Mouse (Mus musculus) frontal cortex, adult (tissue): ENCODE measurements around the gene 4921517D22Rik.
"Not testable (repeated sequence)": the region's sequence is repeated elsewhere in the genome, so short reads cannot be mapped to it uniquely, and the experiment has no call there.

Source experiments
- ATAC-seq: cut with Nextera tagmentation; 2 replicates; pipeline ENCODE4 v1.9.2; 2017; ENCODE audit warnings: mild to moderate bottlenecking, moderate library complexity, mixed read lengths; ENCODE audit not compliant: low TSS enrichment

Gene 4921517D22Rik

DNA sequence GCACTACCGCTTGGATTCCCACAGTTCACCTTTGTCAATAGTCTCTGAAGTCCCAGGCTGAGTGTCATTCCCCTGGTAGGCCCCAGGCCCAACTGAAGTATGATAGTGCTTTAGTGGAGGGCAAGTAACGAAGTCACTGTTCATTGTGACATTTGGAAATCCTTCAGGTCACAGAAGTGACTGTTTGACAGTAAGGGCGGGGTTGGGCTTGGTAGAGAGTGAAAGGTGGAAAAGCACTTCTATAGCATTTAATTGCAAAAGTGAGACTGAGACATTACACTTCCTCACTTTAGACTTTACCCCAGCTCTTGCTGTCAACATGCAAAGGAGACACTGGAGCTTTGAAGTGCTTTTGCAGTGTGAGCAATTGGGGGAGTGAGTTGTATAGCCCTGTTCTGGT lies at the start of gene 4921517D22Rik:
Gene 4921517D22Rik (minus strand): TSS at position 101 of the 400 bp plus-strand sequence.
- ATAC-seq = no peak

DNA sequence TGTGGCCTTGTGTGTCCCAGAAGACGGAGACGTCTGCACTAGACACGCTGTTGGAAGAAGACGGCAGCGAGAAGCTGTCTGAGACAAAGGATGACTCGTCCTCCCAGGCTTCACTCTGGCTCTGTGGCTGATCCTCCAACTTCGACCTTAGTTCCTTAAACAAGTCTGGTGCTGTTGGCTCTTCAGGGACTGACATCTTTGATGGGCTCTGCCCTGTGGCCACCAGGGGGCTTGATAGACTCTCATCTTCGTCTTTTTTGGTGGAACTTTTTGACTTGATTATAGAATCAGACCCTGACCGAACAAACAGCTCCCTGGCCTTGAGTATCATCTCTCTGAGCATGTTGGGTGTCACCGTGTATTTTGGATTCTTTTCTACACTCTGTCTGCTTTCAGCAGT lies 47.8 kb upstream of the 4921517D22Rik start:
- no peak for ATAC-seq

DNA sequence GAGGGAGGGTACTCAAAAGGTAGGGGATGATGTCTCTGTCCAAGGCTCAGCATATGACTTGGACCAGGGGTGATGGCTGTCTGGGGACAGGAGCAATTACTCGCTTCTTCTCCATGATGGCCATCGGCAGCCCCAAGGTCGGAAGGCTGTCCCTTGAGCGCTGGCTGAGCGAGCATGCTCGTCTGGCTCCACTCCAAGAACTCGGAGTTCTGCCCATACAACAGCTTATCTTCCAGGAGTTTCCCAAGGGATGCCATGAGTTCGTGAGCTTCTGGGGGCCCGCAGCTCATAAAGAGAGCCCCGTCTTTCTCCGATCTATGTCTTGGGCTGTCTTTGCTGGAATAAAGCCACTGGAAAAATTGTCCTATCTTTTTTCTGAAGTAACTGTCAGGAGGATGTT lies 47.2 kb upstream of the 4921517D22Rik start:
- no peak for ATAC-seq

DNA sequence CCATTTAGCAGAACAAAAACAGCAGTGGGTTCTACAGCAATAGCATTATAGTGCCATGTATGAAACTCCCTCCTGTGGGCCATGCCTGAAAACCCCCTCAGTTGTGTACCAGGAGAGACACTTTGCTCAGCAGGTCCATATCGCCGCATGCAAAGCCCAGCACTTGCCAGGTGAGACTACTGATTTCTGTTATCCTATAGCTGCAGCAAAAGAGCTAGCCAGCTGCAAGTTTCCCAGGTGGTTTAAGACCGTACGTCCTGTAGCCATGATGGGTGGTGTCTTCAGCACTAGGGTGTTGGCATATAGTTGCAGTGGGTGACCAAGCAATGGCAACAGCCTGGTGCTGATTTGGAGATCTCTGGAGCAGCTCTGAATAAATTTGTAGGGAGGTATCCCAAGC lies 45.5 kb upstream of the 4921517D22Rik start:
- ATAC-seq = no peak

DNA sequence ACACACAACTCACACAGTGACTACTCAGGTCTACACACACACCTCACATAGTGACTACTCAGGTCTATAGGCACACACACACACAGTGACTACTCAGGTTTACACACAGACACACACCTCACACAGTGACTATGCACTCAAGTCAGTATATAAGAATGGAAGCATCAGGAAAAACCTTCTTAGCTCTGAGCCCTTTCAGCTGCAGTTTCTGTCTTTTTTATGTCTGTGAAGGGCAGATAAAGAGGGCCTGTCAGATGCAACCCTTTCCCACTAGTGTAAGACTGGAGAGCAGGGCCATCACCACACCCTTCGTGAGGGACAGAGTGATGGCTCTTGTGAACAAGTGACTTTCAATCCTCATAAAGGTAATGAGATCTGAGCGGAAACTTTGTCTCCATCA lies 44.5 kb upstream of the 4921517D22Rik start:
- no peak for ATAC-seq

DNA sequence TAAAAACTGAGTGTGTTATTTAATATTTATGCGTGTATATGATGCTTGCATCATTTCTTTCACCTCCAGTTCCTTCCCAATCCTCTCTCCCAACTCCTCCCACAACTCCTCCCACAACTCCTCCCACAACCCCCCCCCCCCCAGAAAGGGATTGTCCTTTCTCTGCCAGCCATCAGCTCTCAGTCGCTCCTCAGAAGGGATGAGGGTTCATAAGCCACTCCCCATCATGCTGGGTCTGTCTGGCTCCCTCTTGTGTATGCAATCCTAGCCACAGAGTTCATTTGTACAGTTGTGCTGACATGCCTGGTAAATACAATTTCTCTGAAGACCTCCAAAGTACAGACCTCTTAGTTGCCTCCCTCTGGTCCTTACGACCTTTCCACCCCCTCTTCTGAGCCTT lies 41.3 kb upstream of the 4921517D22Rik start:
- ATAC-seq = peak; percentile 52; the same call in 1 of the 2 replicates

DNA sequence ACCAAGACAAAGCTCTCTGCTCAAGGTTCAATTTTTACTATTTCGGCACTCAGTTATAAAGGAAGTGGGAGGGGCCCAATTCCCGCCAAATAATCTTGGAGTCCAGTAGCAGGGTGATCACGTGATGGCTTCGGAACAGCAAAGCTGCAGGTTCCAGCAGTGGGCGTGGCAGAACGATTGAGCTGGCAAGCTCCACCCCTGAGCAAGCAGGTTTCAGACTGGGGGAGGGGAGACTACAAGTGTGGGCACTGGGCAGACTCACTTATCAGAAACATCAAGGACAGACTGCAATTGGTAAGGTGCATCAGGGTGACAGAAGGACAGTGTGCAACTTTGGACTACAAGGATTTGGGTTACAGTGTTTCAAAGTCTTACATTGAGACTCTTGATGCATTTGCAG lies 40.4 kb upstream of the 4921517D22Rik start:
- ATAC-seq = not testable (repeated sequence)

DNA sequence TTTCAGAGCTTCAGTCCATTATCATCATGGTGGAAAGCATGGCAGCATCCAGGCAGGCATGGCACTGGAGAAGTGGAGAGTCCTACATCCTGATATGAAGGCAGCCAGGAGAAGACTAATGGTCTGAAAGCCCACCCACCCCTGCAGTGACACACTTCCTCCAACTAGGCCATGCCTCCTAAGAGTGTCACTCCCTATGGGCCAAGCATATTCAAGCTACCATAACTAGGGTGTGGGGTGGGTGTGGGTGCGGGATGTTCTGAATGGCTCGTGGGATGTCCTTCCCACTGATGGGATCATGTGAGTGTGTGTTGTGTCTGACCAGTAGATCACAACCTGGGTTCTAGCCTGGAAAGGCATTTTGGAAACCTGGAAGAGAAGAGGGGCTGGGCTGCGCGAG lies 40.0 kb upstream of the 4921517D22Rik start:
- ATAC-seq = no peak

DNA sequence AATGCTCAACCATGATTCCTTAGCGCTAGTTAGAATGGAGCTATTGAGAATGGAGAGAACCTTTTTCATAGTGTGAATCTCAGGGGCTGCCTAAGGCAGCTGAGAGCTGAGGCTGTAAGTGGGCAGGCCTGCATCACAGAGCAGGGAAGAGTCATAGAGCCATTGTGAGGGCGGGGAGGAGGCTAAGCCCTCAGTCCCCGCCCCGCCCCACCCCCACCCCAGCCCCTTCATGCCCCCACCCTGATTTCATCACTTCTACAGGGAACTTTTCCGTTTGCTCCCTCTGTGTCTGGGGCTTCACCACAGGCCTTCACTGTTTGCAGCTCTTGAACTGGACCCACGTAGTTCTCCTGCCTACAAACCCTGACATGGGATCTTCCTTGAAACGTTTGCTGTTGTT lies 37.7 kb upstream of the 4921517D22Rik start, which contains the start of gene Spata31d1d:
Gene Spata31d1d (minus strand): TSS at position 101 of the 400 bp plus-strand sequence.
- ATAC-seq = no peak

DNA sequence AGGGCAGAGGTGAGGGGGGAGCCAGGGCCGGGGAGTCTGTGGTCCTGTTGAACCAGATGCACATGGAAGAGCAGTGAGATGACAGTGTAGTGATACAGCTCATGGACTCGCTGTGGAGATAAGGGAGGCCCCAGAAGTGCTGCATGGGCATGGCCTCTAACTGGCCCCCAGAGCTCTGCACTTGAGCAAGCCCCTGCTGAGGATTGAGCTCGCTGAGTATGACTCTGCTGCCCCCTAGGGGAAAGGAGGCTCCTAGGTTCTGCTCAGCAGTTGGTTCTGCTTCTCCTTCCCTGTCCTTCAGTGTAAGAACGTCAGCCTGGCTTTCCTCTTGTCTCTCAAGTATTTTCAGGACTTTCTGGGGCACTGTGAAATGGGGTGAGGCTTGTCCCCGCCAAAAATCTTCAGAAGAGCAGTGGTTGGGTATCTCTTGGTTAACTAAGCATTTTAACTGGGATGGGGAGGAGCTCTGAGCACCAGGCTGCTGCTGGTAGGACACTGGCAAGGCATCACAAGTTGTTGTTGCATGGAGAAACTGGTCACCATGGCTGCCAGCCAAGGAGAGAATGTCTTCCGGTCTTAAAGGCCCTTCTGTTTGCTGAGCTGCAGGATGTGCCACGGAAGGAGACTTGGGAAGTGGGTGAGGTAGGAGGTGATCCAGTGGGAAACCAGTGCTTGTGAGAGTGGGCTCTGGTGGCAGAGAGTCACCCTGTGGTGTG lies 34.6 kb upstream of the 4921517D22Rik start:
- peak; percentile 92 for ATAC-seq

DNA sequence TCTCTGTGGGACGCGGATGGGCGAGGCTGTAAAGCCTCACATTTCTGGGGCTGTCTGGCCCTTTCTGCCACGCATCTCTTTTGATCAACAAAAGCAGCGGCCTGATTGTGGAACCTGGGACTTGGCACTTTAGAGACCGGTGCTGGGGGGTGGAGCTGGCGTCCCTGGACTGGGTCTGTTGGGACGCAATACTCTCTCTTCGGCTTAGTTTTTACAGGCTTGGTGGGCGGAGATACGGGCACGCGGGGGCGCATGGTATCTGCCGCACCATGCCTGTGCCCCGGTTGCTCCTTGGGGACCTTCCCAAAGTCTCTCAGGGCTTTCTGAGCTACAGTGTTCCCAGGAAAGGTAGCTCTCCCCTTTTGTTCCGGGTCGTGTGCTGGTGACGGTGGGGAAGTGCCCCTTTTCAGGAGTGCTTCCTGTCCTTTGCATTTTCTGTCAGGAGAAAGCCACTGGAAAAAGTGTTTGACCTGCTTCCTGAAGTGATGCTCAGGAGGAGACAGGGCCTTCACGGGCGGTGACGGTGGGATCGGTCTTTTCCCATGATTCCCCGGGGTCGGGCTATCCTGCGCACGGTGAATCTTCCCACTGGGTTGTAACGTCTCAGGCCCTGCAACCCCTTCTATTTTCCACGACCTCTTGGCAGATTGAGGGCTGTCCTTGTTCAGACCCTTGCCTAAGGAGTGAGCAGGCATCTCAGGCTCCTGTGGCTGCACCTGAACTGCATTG lies 32.4 kb upstream of the 4921517D22Rik start:
- no peak for ATAC-seq

DNA sequence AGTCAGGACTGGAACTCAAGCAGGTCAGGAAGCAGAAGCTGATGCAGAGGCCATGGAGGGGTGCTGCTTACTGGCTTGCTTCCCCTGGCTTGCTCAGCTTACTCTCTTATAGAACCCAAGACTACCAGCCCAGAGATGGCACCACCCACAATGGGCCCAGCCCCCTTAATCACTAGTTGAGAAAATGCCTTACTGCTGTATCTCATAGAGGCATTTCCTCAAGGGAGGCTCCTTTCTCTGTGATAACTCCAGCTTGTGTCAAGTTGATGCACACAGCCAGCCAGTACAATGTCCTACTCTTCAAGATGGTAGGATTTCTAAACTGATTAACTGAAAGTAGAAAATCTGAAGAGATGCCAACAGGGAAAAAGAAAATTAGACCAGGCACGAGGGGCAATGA lies 28.2 kb upstream of the 4921517D22Rik start:
- ATAC-seq = not testable (repeated sequence)

DNA sequence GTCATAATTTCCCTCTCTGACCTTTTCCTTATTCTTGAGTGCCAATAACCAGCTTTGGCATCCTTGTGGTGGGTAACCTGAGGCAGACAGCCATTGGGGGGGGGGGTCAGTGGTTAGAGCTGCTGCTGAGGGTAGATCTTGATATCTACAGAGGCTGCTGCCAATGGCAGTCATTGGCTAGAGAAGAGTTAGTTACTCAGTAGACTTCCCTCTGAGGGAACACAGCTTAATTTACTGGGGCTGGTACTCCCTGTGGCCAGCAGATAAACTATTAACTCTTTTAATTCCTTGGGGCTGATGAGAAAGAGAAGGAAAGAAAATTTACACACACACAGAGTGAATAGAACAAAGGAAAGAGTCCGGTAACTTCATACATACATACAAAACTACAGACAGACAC lies 25.6 kb upstream of the 4921517D22Rik start:
- no peak for ATAC-seq

DNA sequence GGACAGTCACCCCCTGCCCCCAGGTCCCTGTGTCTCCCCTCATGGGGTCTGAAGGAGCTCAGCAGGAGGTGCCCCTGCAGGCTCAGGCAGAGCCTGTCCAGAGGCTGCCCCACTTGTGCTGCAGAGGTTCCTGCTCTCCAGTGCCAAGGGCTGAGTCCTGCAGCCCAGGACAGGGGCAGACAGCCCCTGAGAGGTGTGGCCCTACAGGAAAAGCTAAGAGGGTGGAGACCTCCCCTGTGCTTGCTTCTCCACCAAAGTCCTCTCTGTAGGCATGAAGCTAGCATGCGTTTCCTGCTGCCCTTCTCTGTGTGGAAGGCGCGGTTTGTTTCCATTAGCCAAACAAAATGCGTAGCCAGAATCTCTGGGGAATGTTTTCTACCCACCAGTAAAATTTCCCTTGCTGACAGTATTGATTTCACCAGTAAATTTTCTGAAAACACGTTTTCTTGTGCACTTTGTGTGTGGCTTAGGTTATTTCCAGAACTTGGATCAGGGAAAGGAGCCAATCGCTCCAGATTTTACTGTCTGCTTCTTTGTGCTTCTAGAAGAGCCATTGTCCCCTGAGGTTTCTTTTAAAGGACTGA lies 25.0 kb upstream of the 4921517D22Rik start:
- ATAC-seq = not testable (repeated sequence)

DNA sequence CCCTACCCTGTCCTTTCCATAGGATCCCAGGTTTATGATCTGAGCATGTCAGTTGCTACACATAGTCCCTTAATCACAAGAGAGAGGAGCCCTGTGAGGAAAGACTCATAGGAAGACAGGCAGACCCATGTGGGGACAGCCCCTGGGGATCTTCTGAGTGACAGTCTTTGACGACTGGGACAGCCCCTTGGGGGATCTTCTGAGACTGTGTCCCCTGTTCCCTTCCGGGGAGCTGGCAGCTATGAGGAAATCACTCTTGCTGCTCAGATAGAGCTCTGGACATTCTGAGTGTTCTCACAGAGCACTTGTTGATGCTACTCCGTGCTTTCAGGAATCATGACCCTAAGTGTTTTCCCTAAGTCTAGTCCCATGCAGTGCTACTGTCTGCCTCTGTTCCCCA lies 19.8 kb upstream of the 4921517D22Rik start:
- ATAC-seq = no peak

DNA sequence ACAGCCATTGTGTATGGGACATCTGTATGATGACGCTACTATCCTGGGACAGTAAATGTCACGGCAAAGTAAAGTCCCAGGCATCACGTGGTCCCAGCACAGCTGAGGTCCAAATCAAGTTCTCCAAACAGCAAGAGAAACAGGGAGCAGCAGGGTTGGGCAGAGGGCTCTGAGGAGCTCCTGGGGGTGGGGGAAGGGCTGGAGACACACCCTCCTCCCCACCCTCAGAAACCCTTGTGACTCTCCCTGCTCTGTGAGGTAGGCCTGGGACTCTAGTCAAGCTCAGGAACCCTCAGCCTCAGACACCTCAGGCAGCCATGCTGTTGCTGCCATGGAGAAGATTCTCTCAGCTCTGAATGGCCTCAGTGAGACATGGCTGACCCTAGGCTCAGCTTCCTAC lies 18.1 kb upstream of the 4921517D22Rik start, which contains the start of gene Spata31d1b:
Gene Spata31d1b (plus strand): TSS at position 301 of the 400 bp plus-strand sequence.
- not testable (repeated sequence) for ATAC-seq

DNA sequence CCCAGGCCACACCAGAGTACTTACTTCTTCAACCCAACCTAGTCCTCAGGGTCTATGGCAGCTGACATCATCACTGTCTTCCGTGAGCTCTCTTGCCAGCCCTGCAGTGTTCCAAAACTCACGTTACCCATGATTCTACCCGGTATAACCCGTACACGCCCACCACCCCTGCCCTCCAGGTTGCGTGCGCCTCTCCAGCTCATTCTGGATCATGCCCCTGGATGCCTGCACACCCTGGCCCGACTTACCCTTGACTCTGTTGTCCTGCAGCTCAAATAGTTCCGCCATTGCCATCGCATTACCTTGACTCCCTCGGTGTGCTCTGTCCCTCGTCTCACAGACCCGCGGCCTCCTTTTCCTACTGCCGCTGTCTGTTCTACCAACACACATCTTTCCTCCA lies 16.3 kb upstream of the 4921517D22Rik start, which contains the start of gene Spata31d1a:
Gene Spata31d1a (minus strand): TSS at position 101 of the 400 bp plus-strand sequence.
- ATAC-seq = no peak

DNA sequence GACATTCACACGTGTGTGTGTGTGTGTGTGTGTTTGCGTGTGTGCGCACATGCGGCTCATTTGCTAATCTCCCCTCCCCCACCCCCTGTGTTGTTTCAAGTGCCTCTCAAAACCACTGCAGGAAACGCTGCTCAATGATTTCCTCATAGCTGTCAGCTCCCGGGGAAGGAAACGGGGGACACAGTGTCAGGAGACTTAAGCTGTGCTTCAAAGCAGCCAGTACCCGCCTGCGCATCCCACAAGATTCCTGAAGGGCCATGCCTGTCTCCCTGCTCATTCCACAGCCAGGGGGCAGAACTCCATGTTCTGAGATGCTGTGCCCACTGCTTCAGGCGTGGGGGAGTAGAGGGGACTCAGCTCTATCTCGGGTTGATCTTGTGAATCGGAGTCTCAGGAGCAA lies 10.7 kb upstream of the 4921517D22Rik start:
- ATAC-seq = peak; percentile 56

DNA sequence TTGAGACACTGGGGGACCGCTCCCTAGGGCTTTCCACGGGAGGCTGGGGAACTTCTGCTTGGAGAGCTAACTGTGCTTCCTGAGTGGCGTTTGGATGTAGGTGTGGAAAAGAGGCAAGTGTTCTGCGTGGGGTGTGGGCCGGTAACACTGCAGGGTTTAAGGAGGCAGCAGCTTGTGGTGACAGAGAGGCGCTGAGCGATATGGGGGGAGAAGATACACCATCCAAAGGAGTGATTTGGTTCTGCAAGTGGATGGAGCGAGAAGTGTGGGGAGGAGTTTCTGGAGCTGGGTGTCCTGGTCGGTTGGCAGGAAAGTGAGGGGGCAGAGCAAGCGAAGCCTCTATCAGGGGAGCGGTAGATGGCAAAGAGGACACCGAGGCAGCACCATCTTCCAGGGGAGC lies 9.6 kb upstream of the 4921517D22Rik start:
- ATAC-seq = peak; percentile 81

DNA sequence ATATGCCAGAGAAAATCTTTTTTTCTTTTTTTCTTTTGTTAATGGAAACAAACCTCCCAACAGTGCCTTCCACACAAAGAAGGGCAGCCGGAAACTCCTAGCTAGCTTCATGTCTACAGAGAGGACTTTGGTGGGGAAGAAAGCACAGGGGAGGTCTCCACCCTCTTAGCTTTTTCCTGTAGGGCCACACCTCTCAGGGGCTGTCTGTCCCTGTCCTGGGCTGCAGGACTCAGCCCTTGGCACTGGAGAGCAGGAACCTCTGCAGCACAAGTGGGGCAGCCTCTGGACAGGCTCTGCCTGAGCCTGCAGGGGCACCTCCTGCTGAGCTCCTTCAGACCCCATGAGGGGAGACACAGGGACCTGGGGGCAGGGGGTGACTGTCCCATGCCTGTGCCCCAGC lies 6.2 kb upstream of the 4921517D22Rik start:
- ATAC-seq = not testable (repeated sequence)

DNA sequence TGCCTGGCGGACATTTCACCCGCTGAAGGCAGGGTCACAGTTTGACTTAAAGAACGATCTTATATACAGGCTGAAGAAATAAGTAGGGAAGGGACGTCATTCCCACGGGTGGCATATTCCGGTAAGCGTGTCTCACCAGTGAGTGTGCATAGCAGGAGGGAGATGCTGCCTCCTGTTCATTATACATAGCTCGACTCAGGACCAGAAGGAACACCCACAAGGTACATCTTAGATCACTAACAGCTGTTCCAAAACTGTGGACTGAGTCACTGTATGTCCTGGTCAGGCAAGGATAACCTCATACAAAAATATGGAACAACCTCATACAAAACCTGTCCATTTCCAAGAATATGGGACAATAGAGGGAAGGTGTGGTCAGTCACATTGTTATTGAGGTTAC lies 5.2 kb upstream of the 4921517D22Rik start:
- ATAC-seq = peak; percentile 76

DNA sequence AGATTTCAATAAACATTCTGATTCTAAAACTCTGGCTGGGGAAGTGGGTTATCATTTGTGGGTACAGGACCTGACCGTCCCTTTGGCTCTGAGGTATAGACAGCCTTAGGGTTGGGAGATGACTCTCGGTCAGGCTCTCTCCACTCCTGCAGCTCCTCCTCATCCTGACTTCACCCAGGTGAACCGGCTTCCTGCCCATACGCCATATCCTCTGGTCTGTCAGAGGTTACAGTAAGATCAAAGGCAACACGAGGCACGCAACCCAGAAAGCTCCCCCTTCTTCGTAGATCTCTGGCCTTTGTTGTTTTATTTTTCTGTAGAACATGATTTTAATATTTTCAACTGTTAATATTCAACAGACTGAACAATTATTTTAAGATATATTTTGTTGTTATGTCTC lies 1.9 kb upstream of the 4921517D22Rik start:
- ATAC-seq = no peak

DNA sequence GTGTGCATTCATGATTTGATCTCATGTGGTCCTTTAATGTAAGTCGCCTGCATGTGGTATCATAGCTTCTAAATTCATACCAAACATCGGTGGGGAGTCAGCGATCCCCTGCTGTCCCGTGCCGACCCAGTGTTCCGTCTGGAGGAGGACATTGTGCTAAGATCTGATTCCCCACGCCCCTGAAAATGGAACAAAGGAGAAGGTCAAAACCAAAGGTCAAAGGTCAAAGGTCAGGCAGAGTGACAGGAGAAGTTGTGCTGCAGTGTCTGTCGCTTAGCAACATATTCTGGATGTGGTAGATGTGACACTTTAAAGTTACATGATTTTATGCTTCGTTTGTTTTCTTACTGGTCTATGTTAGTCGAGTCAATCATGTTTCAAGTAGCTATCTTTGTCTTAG lies 2.4 kb downstream of the 4921517D22Rik start:
- ATAC-seq = no peak
